ENCODE assay signal across 19 mouse cellular contexts in the genomic region with DNA sequence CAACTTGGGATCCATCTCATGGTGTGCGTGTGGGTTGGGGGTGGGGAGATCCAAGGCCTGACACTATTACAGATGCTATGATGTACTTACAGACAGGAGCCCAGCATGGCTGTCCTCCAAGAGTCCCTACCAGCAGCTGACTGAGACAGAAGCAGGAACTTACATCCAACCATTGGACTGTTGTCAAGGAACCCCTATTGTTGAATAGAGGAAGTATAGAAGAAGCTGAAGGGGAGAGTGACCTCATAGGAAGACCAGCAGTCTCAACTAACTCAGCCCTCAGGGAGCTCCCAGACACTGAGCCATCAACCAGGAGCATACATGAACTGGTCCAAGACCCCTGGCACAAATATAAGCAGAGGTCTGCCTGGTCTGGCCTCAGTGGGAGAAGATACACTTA.
DNase-seq lines count a peak whose midpoint lies in the region; ATAC-seq lines count a peak whose summit lies in the region.
"Had no signal": no experiment of that assay in that cellular context is flagged by ENCODE, and none has a peak within 500 bp of the region (broad histone marks: within the 10 kb centered on the region; RNA-seq: fewer than 3 reads in every experiment).

No protein-coding gene starts in this region.

- DNase-seq in layer of hippocampus, adult 11-12 months (ENCODE audit: low spot score) = peak; percentile 2
- no peak for DNase-seq in layer of hippocampus, adult 18-20 months (ENCODE audit: low spot score in 2 of 2)
- DNase-seq in monocyte, adult 2 months (ENCODE audit: low read depth in 1 of 2, low spot score in 2 of 2) = peak; percentile 2 to 3
- DNase-seq in left cerebral cortex, postnatal 4 days = no peak
- DNase-seq in gastrocnemius, postnatal 4 days (ENCODE audit: low spot score in 2 of 2) = no peak
- DNase-seq: adrenal gland, adult 8-10 months; B cell, adult 2 months; cerebellum, adult 11 months; cerebellum, adult 9-10 months; embryo, embryonic 11 days; gastrocnemius, postnatal 25 days; kidney, postnatal 14 days; liver, embryonic 13.5 days; lung, embryonic 14.5 days had no signal

- intact Hi-C loops in left cerebral cortex, postnatal 4 days (cut with DNase I) = no loop called here

- ATAC-seq in monocyte, adult 5-6 weeks (replicated peaks; ENCODE audit: insufficient number of reproducible peaks, low FRiP score, low TSS enrichment, poor library complexity, severe bottlenecking) = no peak
- ATAC-seq in granulocyte monocyte progenitor cell, adult 5-6 weeks (replicated peaks; ENCODE audit: poor library complexity, severe bottlenecking) = peak; percentile 81
- ATAC-seq: forebrain, embryonic 15.5 days; intestine, postnatal 0 days; midbrain, embryonic 15.5 days had no signal

Comparison
In these comparisons a context has a peak if more than half of its experiments do, and no peak if none do; other contexts are left out.
1. DNase-seq: peak in layer of hippocampus, adult 11-12 months (single experiment) and monocyte, adult 2 months (2 of 2); none in layer of hippocampus, adult 18-20 months (0 of 2), left cerebral cortex, postnatal 4 days (single experiment) and gastrocnemius, postnatal 4 days (0 of 2).